Mouse (Mus musculus) testis, adult 2 months (tissue): ENCODE measurements around the gene Retn.

Source experiments
- CTCF ChIP-seq: fragments of 200-500 bp; IDR thresholded peaks from 2 replicates; pipeline ENCODE4 v1.5.1; 2012; ENCODE audit warnings: low read depth, mild to moderate bottlenecking, inconsistent platforms, low read length, moderate library complexity; ENCODE audit not compliant: control insufficient read depth, insufficient read depth, insufficient replicate concordance
- POLR2A ChIP-seq: fragments of 200-500 bp; IDR thresholded peaks from 2 replicates; pipeline ENCODE4 v1.6.1; 2012; ENCODE audit warnings: low read depth, mild to moderate bottlenecking, inconsistent platforms, low read length, moderate library complexity; ENCODE audit not compliant: control insufficient read depth

- TF ChIP-seq POLR2A (no peak), CTCF (no peak)
Observed at GRCm38 (mm10) chr8:3684530-3684929, 29.0 kb downstream of the Retn start.
